Mouse (Mus musculus) cerebellum, adult 9-11 months (tissue): Measurements from ENCODE around the gene Lypd8.

ENCODE experiments used
- DNase-seq: peaks from one replicate; pipeline ENCODE4 v3.0.0; 2022

The Lypd8 gene

GRCm38 (mm10) chr11:58399985-58400645, 21.3 kb downstream of the Lypd8 start:
- no peak for DNase-seq

- DNase-seq = no peak
Measured at GRCm38 (mm10) chr11:58400655-58401054, 21.8 kb downstream of the Lypd8 start.

- DNase-seq = no peak
Measured at GRCm38 (mm10) chr11:58408066-58408465, 29.2 kb downstream of the Lypd8 start.

- DNase-seq = no peak
Measured at GRCm38 (mm10) chr11:58418336-58418735, 39.5 kb downstream of the Lypd8 start.

GRCm38 (mm10) chr11:58420815-58421214, 42.0 kb downstream of the Lypd8 start, which contains the start of gene 1810065E05Rik:
Gene 1810065E05Rik, plus strand, starts transcription at chr11:58421111.
- DNase-seq = no peak

- DNase-seq = no peak
Measured at GRCm38 (mm10) chr11:58432259-58432658, 53.4 kb downstream of the Lypd8 start, which contains the start of gene Gm12253. Gene Gm12253, plus strand, starts transcription at chr11:58432559.

GRCm38 (mm10) chr11:58437866-58438265, 59.0 kb downstream of the Lypd8 start:
- DNase-seq = no peak
